Mouse (Mus musculus): Measurements from ENCODE around the gene Defb13. TPM values are rescaled to one million over a fixed set of nuclear protein-coding genes. Genes with fewer than 3 reads are reported as not detected.
A peak's percentile ranks its signal among the peaks of the same experiment; 100 is the strongest.

Defb13 gene
- polyA plus RNA-seq, 1 experiment from 2014 or later, result not detected

DNA sequence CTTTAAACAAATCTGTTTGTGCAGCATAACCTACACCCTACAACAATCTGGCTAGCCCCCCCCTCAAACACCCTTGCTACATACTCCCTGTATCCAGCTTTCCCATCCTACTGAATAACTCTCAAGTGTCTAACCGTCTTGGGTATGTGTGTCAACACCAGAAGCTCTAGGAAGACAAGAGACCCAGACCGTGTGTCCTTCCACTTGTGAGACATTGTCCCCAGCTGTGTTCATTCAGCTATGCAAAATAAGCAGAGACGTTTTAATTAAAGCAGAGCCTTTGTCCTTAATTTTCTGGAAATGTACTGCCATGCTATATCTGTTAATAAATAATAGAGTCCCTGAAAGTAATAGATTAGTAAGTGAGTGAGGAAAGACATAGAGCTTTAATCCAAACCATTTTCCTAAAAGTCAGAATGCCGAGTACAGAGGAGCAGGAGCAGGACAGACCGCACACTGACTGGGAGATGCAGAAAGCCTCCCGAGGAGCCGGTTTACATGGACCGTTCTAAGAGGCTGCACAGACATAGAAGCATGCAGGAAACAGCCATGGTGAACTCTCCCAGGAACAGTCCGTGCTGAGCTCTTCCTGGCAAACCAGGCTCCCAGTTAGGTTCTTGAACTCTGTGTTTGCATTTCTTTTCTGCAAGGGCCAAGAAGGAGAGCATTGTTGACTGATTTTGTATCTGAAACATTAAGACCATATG lies 902 bp downstream of the Defb13 start:
- Histone ChIP-seq H3K4me1 (ENCODE audit: insufficient read depth, low read depth, low read length) (no peaks in the 10 kb centered on the region), H3K4me3 (ENCODE audit: low read depth, low read length) (no peak overlapping the region), H3K27ac (ENCODE audit: low read length) (no peak overlapping the region), H3K36me3 (ENCODE audit: insufficient read depth, low read length) (no peaks in the 10 kb centered on the region), H3K4me2 (replicated peaks; ENCODE audit: low read depth, low read length) (no peak overlapping the region), H3K9me3 (ENCODE audit: low read length) (no peaks in the 10 kb centered on the region), H3K27me3 (replicated peaks; ENCODE audit: insufficient read depth, low read length) (no peaks in the 10 kb centered on the region), H3K9ac (replicated peaks; ENCODE audit: low read depth) (no peak overlapping the region)
- DNase-seq (ENCODE audit: low spot score) (no peak), ATAC-seq (no peak)
- WGBS, result 50% methylated on average over 9 of the region's 9 CpGs
- TF ChIP-seq CTCF (IDR thresholded peaks at IDR 0.05) (no peak), EP300 (IDR thresholded peaks at IDR 0.05) (no peak)

DNA sequence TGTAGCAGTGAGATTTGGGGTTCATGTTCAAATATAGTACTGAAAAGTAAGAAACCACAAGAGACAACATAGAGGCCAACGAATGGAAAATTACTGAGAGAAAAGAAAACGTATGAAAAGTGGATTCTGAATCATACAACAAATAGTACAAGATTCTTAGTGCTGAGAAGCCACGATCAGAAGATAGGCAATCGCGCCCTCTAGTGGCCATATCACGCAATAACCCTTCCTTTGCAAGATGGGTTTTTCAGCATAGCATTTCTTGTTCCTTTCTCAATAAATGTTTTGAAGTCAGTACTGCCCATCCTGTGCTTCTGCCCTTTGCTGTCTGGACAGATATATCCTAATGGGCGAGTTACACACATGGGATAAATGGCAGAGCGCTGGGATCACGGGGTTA lies 8.8 kb downstream of the Defb13 start:
- ATAC-seq (no peak), DNase-seq (ENCODE audit: low spot score) (peak; percentile 66)
- no peak overlapping the region for H3K9ac ChIP-seq (replicated peaks; ENCODE audit: low read depth)
- H3K4me2 ChIP-seq (replicated peaks; ENCODE audit: low read depth, low read length), result no peak overlapping the region
- H3K4me3 ChIP-seq (ENCODE audit: low read depth, low read length), result no peak overlapping the region
- no peaks in the 10 kb centered on the region for H3K4me1 ChIP-seq (ENCODE audit: insufficient read depth, low read depth, low read length)
- H3K36me3 ChIP-seq (ENCODE audit: insufficient read depth, low read length), result no peaks in the 10 kb centered on the region
- H3K9me3 ChIP-seq (ENCODE audit: low read length), result no peaks in the 10 kb centered on the region
- no peak overlapping the region for H3K27ac ChIP-seq (ENCODE audit: low read length)
- TF ChIP-seq CTCF (IDR thresholded peaks at IDR 0.05), result peak; percentile 80
- no peak for TF ChIP-seq EP300 (IDR thresholded peaks at IDR 0.05)
- H3K27me3 ChIP-seq (replicated peaks; ENCODE audit: insufficient read depth, low read length), result no peaks in the 10 kb centered on the region
- WGBS, result 3% methylated on average over 9 of the region's 9 CpGs

DNA sequence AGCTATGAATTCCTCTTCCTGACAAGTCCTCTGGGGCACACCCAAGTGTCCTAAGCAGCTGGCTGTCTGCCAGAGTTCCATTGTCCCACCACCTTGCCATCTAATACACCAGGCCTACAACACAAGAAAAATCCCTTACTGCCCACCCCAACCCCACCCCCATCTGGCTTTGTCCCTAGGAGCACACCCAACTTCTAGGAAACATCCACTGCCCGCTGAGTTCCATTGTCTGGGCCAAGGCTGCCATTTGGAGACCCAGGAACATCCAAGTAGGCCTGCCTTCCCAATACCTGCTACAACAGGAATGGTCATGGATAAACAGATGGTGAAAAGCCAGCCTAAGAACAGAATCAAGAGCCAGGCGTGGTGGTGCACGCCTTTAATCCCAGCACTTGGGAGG lies 9.8 kb downstream of the Defb13 start:
- no peaks in the 10 kb centered on the region for H3K4me1 ChIP-seq (ENCODE audit: insufficient read depth, low read depth, low read length)
- TF ChIP-seq EP300 (IDR thresholded peaks at IDR 0.05), result no peak
- TF ChIP-seq CTCF (IDR thresholded peaks at IDR 0.05), result no peak
- DNase-seq (ENCODE audit: low spot score) (no peak), ATAC-seq (no peak)
- H3K27ac ChIP-seq (ENCODE audit: low read length), result no peak overlapping the region
- no peaks in the 10 kb centered on the region for H3K9me3 ChIP-seq (ENCODE audit: low read length)
- H3K9ac ChIP-seq (replicated peaks; ENCODE audit: low read depth), result no peak overlapping the region
- no peaks in the 10 kb centered on the region for H3K36me3 ChIP-seq (ENCODE audit: insufficient read depth, low read length)
- H3K4me2 ChIP-seq (replicated peaks; ENCODE audit: low read depth, low read length), result no peak overlapping the region
- no peaks in the 10 kb centered on the region for H3K27me3 ChIP-seq (replicated peaks; ENCODE audit: insufficient read depth, low read length)
- WGBS, result 93% methylated on average over 3 of the region's 3 CpGs
- H3K4me3 ChIP-seq (ENCODE audit: low read depth, low read length), result no peak overlapping the region

DNA sequence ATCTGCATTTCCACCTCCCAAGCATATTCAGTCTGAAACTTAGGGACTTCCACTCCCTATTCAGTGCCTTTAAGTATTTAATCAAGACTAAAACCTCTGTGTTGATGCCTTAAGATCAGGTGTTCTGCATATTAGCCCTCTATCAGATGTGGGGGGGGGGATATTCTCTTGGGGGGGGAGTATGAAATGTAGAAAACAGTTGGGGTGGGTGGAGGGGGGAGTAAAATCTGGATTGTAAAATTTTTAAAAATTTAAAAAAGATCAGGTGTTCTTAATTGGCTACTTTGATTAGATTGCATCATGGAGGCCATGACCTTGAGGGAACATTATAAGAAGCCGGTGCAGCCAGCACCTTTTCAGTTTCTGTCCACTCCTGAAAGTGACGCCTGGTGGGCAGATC lies 11.9 kb downstream of the Defb13 start, which contains the start of gene Fam90a1a:
Gene Fam90a1a, plus strand, starts transcription at position 301 of the 400 bp plus-strand sequence.
- H3K27ac ChIP-seq (ENCODE audit: low read length), result no peak within 1 kb of the TSS
- no peaks in the 10 kb centered on the region for H3K36me3 ChIP-seq (ENCODE audit: insufficient read depth, low read length)
- no peak for ATAC-seq
- no peaks in the 10 kb centered on the region for H3K27me3 ChIP-seq (replicated peaks; ENCODE audit: insufficient read depth, low read length)
- DNase-seq (ENCODE audit: low spot score), result no peak
- 90% methylated on average over 2 of the region's 2 CpGs for WGBS
- no peak within 1 kb of the TSS for H3K4me2 ChIP-seq (replicated peaks; ENCODE audit: low read depth, low read length)
- H3K9ac ChIP-seq (replicated peaks; ENCODE audit: low read depth), result no peak within 1 kb of the TSS
- TF ChIP-seq EP300 (IDR thresholded peaks at IDR 0.05) (no peak), CTCF (IDR thresholded peaks at IDR 0.05) (no peak)
- no peaks in the 10 kb centered on the region for H3K4me1 ChIP-seq (ENCODE audit: insufficient read depth, low read depth, low read length)
- no peaks in the 10 kb centered on the region for H3K9me3 ChIP-seq (ENCODE audit: low read length)
- no peak within 1 kb of the TSS for H3K4me3 ChIP-seq (ENCODE audit: low read depth, low read length)

DNA sequence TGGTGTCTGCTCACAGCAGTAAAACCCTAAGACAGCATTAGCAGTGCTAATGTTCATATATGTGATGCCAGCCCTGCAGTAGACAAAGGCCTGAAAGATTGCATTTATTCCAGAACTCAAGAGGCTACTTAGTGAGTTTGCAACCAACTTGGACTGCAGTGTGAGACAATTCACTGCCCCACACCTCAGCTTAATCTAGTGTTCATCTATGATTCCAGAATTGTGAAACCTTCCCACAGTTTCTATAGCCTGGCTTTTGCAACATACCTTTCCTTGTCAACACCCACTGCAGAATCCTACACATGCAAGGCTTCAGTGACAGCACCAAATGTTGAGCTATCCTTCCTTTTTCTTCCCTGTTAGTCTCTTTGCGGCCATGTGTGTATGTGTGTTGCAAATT lies 20.1 kb downstream of the Defb13 start:
- DNase-seq (ENCODE audit: low spot score) (no peak), ATAC-seq (no peak)
- TF ChIP-seq CTCF (IDR thresholded peaks at IDR 0.05), result no peak
- TF ChIP-seq EP300 (IDR thresholded peaks at IDR 0.05), result no peak

DNA sequence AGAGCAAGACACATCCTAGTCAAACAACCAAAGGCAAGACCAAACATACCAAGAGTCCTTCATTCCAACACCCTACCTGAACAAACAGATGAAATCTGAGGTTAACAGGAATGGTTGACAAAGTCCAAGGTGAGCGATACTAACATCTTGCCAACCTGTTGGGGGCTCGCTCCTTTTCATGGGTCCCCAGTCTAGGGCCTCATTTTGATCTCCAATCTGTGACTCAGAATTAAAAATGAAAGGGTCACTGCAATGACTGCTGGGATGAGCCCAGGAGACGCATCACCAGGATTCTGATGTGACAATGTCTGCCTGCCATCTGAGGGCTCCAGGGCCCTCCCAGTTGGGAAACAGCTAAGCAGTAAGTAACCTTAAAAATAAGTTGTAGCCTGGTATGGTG lies 22.9 kb downstream of the Defb13 start, which contains the start of gene Ccdc70:
Gene Ccdc70, plus strand, starts transcription at position 301 of the 400 bp plus-strand sequence.
- Histone ChIP-seq H3K27ac (ENCODE audit: low read length) (no peak within 1 kb of the TSS), H3K27me3 (replicated peaks; ENCODE audit: insufficient read depth, low read length) (no peaks in the 10 kb centered on the region), H3K4me1 (ENCODE audit: insufficient read depth, low read depth, low read length) (no peaks in the 10 kb centered on the region), H3K4me3 (ENCODE audit: low read depth, low read length) (no peak within 1 kb of the TSS), H3K9me3 (ENCODE audit: low read length) (no peaks in the 10 kb centered on the region), H3K4me2 (replicated peaks; ENCODE audit: low read depth, low read length) (no peak within 1 kb of the TSS), H3K9ac (replicated peaks; ENCODE audit: low read depth) (no peak within 1 kb of the TSS), H3K36me3 (ENCODE audit: insufficient read depth, low read length) (no peaks in the 10 kb centered on the region)
- ATAC-seq, result no peak
- TF ChIP-seq CTCF (IDR thresholded peaks at IDR 0.05), result no peak
- TF ChIP-seq EP300 (IDR thresholded peaks at IDR 0.05), result no peak
- 65% methylated on average over 3 of the region's 3 CpGs for WGBS
- no peak for DNase-seq (ENCODE audit: low spot score)

More for the DNA sequence above, 20.1 kb downstream of the Defb13 start:
- WGBS, result 79% methylated on average over 1 of the region's 1 CpGs
- no peak overlapping the region for H3K4me2 ChIP-seq (replicated peaks; ENCODE audit: low read depth, low read length)
- no peaks in the 10 kb centered on the region for H3K36me3 ChIP-seq (ENCODE audit: insufficient read depth, low read length)
- H3K27me3 ChIP-seq (replicated peaks; ENCODE audit: insufficient read depth, low read length), result no peaks in the 10 kb centered on the region
- H3K4me3 ChIP-seq (ENCODE audit: low read depth, low read length), result no peak overlapping the region
- H3K9me3 ChIP-seq (ENCODE audit: low read length), result no peaks in the 10 kb centered on the region
- no peak overlapping the region for H3K27ac ChIP-seq (ENCODE audit: low read length)
- no peaks in the 10 kb centered on the region for H3K4me1 ChIP-seq (ENCODE audit: insufficient read depth, low read depth, low read length)
- no peak overlapping the region for H3K9ac ChIP-seq (replicated peaks; ENCODE audit: low read depth)
